Mouse (Mus musculus): ENCODE results near the gene Kmt2e. TPM values are rescaled to one million over a fixed set of nuclear protein-coding genes. Genes with fewer than 3 reads are reported as not detected.

Kmt2e gene
- polyA plus RNA-seq, 1 experiment from 2014 or later, result 143 TPM

DNA sequence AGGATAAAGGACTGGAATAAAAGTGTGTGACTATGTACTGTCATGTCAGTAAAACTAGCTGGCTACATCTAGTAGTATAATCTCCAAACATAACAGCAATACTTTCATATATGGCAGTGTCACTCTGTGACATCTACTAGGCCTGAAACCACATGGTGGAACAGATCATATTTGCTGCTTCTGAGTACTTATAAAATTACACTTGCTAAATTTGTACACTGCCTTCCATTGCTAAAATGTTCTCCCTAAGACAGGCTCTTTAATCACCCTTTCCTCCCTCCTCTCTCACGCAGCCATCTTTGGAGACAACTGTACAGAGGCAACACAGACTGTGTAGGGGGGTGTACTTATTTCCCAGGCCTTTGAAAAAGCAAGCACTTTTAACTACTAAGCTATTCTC is 13.8 kb upstream of the Kmt2e start:
- WGBS, result 50% methylated on average over 1 of the region's 1 CpGs
- Histone ChIP-seq H3K4me1 (peaks cover 52% of the 10 kb centered on the region), H3K27me3 (no peaks in the 10 kb centered on the region), H3K9me3 (no peaks in the 10 kb centered on the region), H3K4me3 (no peak overlapping the region), H3K36me3 (peaks cover 23% of the 10 kb centered on the region), H3K9ac (replicated peaks) (no peak overlapping the region), H3K27ac (replicated peaks) (peak overlapping the region; percentile 94; the same call in 1 of the 2 replicates), H3K4me2 (replicated peaks) (no peak overlapping the region)
- ATAC-seq (ENCODE audit: low FRiP score, low read depth), result no peak

DNA sequence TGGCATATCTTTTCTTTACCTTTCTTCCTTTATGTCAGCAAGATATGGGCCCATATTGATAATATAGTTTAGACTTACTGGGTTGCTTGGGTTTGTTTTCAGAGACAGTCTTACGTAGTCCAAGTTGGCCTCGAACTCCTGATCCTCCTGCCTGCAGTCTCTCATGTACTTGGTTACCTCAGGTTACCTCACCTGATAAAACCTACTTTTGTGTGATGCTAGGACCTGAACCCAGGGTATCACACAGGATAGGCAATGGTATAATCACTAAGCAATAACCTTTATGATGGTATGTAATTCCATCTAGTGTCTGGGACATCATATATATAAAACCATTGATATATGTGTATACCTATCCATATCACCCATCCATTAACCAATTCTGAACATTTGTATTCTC is 12.8 kb upstream of the Kmt2e start:
- Histone ChIP-seq H3K9me3 (no peaks in the 10 kb centered on the region), H3K4me1 (peaks cover 47% of the 10 kb centered on the region), H3K27me3 (no peaks in the 10 kb centered on the region), H3K4me3 (no peak overlapping the region), H3K4me2 (replicated peaks) (no peak overlapping the region), H3K27ac (replicated peaks) (no peak overlapping the region), H3K9ac (replicated peaks) (no peak overlapping the region), H3K36me3 (peaks cover 28% of the 10 kb centered on the region)
- ATAC-seq (ENCODE audit: low FRiP score, low read depth), result no peak
- WGBS, result 94% methylated on average over 2 of the region's 2 CpGs

GRCm38 (mm10) chr5:23423036-23423435 is 11.2 kb upstream of the Kmt2e start:
- Histone ChIP-seq H3K9me3 (no peaks in the 10 kb centered on the region), H3K4me3 (no peak overlapping the region), H3K4me2 (replicated peaks) (no peak overlapping the region), H3K4me1 (peaks cover 33% of the 10 kb centered on the region), H3K27me3 (no peaks in the 10 kb centered on the region), H3K36me3 (peaks cover 28% of the 10 kb centered on the region), H3K9ac (replicated peaks) (no peak overlapping the region), H3K27ac (replicated peaks) (no peak overlapping the region)
- no peak for ATAC-seq (ENCODE audit: low FRiP score, low read depth)
- WGBS, result 81% methylated on average over 3 of the region's 3 CpGs

- no peaks in the 10 kb centered on the region for H3K9me3 ChIP-seq
- H3K9ac ChIP-seq (replicated peaks), result no peak overlapping the region
- peaks cover 27% of the 10 kb centered on the region for H3K36me3 ChIP-seq
- no peak for ATAC-seq (ENCODE audit: low FRiP score, low read depth)
- WGBS, result 49% methylated on average over 1 of the region's 1 CpGs
- 0 out of 2 replicates have a peak overlapping the region, but pooled peaks have one; percentile 2 for H3K4me2 ChIP-seq (replicated peaks)
- H3K4me3 ChIP-seq, result no peak overlapping the region
- peaks cover 32% of the 10 kb centered on the region for H3K4me1 ChIP-seq
- no peaks in the 10 kb centered on the region for H3K27me3 ChIP-seq
- H3K27ac ChIP-seq (replicated peaks), result no peak overlapping the region
These were observed 6.7 kb upstream of the Kmt2e start for GRCm38 (mm10) chr5:23427501-23427900.

GRCm38 (mm10) chr5:23431070-23431864 is 3.0 kb upstream of the Kmt2e start:
- Histone ChIP-seq H3K27ac (replicated peaks) (peak overlapping the region; percentile 68), H3K4me1 (peaks cover 27% of the 10 kb centered on the region), H3K9ac (replicated peaks) (peak overlapping the region; percentile 60), H3K9me3 (no peaks in the 10 kb centered on the region), H3K36me3 (no peaks in the 10 kb centered on the region), H3K4me3 (peak overlapping the region; percentile 80), H3K4me2 (replicated peaks) (peak overlapping the region; percentile 78), H3K27me3 (no peaks in the 10 kb centered on the region)
- ATAC-seq (ENCODE audit: low FRiP score, low read depth), result no peak
- WGBS, result 22% methylated on average over 10 of the region's 10 CpGs

- Histone ChIP-seq H3K9me3 (no peaks in the 10 kb centered on the region), H3K9ac (replicated peaks) (peak overlapping the region; percentile 99), H3K4me1 (peaks cover 31% of the 10 kb centered on the region), H3K27ac (replicated peaks) (peak overlapping the region; percentile 100), H3K36me3 (no peaks in the 10 kb centered on the region), H3K4me2 (replicated peaks) (peak overlapping the region; percentile 78), H3K27me3 (no peaks in the 10 kb centered on the region), H3K4me3 (peak overlapping the region; percentile 80)
- ATAC-seq (ENCODE audit: low FRiP score, low read depth), result no peak
- WGBS, result 3% methylated on average over 10 of the region's 10 CpGs
These were observed 2.1 kb upstream of the Kmt2e start for GRCm38 (mm10) chr5:23431948-23432707.

- peak; percentile 93 for ATAC-seq (ENCODE audit: low FRiP score, low read depth)
- under 1% methylated on average over 59 of the region's 61 CpGs for WGBS
- Histone ChIP-seq H3K4me2 (replicated peaks) (peak overlapping the region; percentile 78), H3K27me3 (no peaks in the 10 kb centered on the region), H3K4me1 (peaks cover 32% of the 10 kb centered on the region), H3K9ac (replicated peaks) (peak overlapping the region; percentile 99), H3K36me3 (no peaks in the 10 kb centered on the region), H3K4me3 (peak overlapping the region; percentile 80), H3K9me3 (no peaks in the 10 kb centered on the region), H3K27ac (replicated peaks) (peak overlapping the region; percentile 100)
These were observed 1.3 kb upstream of the Kmt2e start for GRCm38 (mm10) chr5:23432708-23433645.

GRCm38 (mm10) chr5:23434598-23435481 is 599 bp downstream of the Kmt2e start:
- no peaks in the 10 kb centered on the region for H3K36me3 ChIP-seq
- peak overlapping the region; percentile 100 for H3K27ac ChIP-seq (replicated peaks)
- peak overlapping the region; percentile 99 for H3K9ac ChIP-seq (replicated peaks)
- peak; percentile 5 for ATAC-seq (ENCODE audit: low FRiP score, low read depth)
- no peaks in the 10 kb centered on the region for H3K27me3 ChIP-seq
- no peaks in the 10 kb centered on the region for H3K9me3 ChIP-seq
- WGBS, result under 1% methylated on average over 46 of the region's 46 CpGs
- peak overlapping the region; percentile 78 for H3K4me2 ChIP-seq (replicated peaks)
- H3K4me3 ChIP-seq, result peak overlapping the region; percentile 80
- H3K4me1 ChIP-seq, result peaks cover 17% of the 10 kb centered on the region

DNA sequence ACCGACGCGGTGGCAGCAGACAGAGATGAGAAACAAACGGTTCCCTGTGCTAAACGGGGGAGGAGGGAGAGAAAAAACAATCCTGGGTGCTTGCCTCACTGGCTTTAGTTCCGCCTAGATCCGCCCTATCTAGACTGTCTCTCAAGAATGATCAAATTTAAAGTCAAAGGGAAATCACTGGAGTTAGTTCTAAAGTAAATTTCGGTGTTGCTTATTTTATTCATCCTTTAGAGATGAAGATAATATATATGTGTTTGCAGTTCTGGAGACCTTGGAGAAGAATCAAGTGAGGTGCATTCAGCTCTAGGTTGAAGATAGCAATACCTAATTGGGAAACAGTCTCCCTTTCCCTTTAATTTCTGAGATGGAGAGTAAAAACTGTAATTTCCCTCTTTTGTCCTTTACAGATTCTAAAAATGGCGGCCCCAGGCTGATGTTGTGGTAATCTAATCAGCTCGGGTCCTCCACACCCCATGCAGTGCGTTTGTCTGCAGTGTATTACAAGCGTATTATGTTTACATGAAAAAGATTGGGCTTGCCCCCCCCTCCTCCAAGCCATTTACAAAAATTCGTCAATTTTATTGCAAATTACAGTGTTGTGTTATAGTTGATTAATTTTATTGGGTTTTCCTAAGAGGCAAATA is 1.4 kb downstream of the Kmt2e start:
- Histone ChIP-seq H3K36me3 (no peaks in the 10 kb centered on the region), H3K4me1 (peaks cover 9% of the 10 kb centered on the region), H3K9me3 (no peaks in the 10 kb centered on the region), H3K27ac (replicated peaks) (peak overlapping the region; percentile 100), H3K4me2 (replicated peaks) (peak overlapping the region; percentile 78), H3K9ac (replicated peaks) (peak overlapping the region; percentile 99), H3K27me3 (no peaks in the 10 kb centered on the region), H3K4me3 (peak overlapping the region; percentile 80)
- ATAC-seq (ENCODE audit: low FRiP score, low read depth), result no peak
- under 1% methylated on average over 13 of the region's 13 CpGs for WGBS

GRCm38 (mm10) chr5:23436735-23437134 is 2.5 kb downstream of the Kmt2e start:
- Histone ChIP-seq H3K36me3 (no peaks in the 10 kb centered on the region), H3K27me3 (no peaks in the 10 kb centered on the region), H3K4me3 (peak overlapping the region; percentile 80), H3K4me1 (peaks cover 8% of the 10 kb centered on the region), H3K27ac (replicated peaks) (no peak overlapping the region), H3K4me2 (replicated peaks) (peak overlapping the region; percentile 78), H3K9ac (replicated peaks) (peak overlapping the region; percentile 99), H3K9me3 (no peaks in the 10 kb centered on the region)
- no peak for ATAC-seq (ENCODE audit: low FRiP score, low read depth)
- 16% methylated on average over 2 of the region's 2 CpGs for WGBS
